Mouse (Mus musculus): ENCODE data around the gene Zfp335. TPM values are rescaled to one million over a fixed set of nuclear protein-coding genes. Genes with fewer than 3 reads are reported as not detected.

The Zfp335 gene
- 10 to 100 TPM; 14.7 to 15.8 TPM for total RNA-seq (2021)

DNA sequence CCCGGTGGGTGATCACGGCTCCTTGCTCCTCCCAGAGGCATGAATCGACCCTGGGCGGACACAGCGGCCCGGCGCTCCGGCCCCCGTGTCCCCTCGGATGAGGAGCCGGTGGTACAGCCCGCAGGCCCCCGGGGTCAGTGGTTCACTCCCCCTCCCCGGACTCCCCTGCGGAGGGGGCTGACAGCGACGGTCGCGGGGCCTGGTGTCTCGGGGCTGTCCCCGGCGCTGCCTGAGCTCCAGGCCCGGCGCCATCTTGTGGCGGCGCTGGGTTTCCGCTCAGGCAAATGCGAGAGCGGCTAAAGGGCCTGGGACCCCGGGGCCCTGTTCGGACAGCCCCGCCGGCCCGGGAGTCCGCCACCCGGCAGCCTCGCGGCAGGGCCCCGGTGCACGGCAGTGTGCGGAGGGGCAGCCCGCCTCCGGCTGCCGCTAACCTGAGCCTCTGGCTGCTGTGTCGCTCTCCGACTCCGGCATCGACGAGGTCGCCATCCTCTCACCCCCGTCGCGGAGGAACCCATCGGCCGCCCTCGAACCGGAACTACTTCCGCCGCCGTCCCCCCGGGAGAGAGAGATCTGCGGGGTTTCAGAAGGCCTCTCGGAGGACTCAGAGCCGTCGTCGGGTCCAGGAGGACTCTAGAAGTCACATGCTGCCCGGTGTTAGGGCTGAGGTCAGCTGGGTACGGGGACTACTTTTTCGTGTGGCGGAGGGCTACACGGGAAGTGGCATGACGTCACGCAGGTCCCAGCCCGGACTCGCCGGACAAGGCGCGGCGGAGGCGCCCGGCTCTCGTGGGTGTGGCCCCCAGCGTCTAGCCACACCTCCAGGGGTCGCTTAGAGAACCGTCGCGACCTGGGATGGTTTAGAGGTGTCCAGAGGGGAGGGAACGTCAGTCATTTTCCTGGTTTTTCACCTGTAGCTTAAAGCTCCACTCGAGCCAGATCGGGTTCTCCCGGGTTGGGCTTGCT, at the start of gene Zfp335:
Zfp335 (minus strand) TSS at position 672 of the 963 bp plus-strand sequence.
- peak; percentile 95 for DNase-seq

DNA sequence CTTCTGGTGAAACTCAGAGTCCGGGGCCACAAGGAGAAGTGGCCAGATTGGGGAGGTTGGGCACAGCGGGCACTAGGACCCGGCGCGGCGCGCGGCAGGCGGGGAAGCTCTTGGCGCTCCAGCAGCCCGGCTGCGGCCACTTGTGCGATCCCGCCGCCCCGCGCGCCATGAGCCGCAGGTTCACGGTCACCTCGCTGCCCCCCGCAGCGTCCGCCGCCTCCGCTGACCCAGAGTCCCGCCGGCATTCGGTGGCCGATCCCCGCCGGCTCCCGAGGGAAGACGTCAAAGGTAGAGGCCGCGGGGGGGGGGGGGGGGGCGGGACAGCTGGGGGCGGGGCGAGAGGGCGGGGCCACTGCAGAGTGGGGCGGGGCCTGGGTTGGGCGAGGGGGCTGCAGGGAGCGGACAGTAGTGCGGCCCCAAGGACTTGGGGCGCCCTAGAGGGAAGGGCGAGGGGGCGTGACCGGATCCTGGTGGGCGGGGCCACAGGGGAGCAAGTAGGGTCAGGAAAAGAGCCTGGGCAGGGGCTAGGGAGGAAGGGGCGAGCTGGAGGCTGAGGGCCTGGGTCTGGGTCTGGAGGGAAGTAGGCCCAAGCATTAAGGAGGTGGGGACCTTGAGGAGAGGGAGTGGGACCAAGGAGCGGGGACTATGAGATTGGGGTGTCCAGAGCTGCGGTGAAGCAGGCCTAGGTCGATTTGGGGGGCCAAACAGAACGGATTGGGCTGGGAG, 49.3 kb upstream of the Zfp335 start, which contains the start of gene Slc12a5:
Slc12a5 (plus strand) TSS at position 87 of the 726 bp plus-strand sequence.
- DNase-seq = peak; percentile 46

DNA sequence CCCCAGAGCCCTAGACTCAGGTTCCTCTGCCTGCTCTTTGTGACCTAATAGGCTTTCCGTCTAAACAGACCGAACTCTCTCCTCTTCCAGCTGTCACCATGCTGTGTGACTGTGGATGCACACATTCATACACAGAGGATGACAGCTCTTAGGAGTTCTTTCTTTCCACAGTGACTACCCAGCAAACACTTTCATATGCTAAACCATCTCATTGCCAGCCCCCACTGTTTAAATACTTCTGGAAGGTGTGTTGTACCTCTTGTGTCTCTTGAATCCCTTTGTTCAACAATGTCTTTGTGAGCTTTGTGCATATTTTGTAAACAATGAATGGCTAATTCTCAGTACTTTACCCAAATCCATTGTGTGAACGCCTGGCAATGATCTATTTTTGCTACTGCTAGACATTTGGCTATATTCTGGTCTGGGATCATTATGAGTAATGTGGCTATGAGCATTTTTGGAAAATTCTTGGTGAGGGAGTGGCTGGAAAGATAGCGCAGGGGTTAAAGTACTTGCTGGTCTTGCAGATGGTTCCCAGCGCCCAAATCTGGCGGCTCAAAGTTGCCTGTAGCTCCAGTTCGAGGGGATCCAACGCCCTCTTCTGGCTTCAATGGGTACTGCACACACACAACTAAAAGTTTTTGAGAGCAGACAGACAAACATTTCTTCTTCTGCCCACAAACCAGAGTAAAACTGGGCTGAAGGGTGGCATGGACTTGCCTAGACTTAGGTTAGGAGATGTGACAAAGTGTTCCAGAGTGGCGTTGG, 46.2 kb upstream of the Zfp335 start:
- DNase-seq = no peak

DNA sequence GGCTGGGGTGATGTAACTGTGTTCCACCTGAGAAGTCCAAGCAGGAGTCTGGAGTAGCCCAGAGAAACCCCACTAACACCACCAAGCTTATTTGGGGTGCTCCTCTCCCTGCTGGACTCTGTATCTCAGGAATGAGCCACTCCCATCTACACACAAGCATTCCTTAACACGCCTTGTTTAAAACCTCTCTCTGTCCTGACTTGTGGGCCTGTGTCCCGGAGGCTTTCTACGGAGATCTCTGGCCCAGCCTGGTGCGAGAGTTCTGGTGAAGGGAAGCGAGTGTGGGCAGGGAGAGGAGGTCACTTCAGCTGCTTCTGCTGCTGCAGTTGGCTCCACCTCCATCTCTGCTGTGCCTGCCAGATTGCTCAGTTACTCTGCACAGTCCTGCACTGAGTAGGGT, 44.6 kb upstream of the Zfp335 start:
- no peak for DNase-seq

DNA sequence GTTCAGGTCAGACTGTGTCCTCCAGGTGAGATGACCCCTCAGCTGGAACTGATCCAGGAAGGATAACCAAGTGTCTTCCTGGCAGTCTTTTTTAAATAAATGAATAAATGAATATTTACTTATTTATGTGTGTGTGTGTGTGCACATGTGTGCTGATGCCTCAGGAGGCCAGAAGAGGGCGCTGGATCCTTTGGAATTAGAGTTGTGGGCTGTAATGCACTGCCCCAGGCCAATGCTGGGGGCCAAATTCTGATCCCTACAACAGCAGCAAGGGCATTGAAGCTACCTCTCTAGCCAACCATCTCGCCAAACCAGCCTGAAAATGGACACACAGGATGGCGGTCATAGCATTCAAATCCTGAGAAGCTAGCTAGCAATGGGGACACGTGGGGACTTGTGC, 44.2 kb upstream of the Zfp335 start:
- no peak for DNase-seq

DNA sequence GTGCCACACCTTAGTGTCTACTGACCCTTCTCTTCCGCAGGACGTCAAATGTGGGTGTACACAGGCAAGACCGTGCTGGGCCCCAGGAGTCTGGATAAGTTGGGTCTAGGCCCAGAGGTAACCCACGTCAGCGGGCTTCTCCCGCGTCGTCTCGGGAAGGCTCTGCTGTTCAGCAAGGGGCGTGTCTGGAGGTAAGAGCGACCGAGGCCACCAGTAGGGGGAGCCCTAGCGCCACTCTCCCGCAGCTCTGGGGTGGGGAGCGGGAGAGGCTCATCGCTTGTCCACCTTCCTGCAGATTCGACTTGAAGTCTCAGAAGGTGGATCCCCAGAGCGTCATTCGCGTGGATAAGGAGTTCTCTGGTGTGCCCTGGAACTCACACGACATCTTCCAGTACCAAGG, 41.7 kb upstream of the Zfp335 start:
- DNase-seq = peak; percentile 88

DNA sequence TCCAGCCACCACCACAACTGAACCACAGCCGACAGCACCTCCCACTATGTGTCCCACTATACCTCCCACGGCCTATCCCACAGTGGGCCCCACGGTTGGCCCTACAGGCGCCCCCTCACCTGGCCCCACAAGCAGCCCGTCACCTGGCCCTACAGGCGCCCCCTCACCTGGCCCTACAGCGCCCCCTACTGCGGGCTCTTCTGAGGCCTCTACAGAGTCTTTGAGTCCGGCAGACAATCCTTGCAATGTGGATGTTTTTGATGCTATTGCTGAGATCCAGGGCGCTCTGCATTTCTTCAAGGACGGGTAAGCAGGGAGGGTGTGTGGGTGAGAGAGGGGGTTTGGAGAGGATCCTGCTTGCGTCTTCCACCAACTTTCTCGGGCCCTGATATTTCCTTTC, 40.9 kb upstream of the Zfp335 start:
- no peak for DNase-seq

DNA sequence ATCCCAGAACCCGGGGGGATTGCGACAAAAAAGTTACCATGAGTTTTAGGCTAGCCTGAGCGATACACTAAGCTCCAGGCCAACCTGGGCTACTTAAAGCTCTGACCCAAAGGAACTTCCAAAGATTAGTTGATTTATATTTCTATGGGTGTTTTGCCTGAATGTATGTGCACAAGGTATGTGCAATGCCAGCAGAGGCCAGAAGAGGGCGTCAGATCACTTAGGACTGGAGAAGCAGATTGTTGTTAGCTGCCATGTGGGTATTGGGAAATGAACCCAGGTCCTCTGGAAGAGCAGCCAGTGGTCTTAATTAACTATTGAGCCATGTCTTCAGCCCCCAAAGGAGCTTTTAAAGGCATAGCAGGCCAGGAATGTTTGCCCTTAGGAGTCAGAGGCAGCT, 40.2 kb upstream of the Zfp335 start:
- DNase-seq = no peak

DNA sequence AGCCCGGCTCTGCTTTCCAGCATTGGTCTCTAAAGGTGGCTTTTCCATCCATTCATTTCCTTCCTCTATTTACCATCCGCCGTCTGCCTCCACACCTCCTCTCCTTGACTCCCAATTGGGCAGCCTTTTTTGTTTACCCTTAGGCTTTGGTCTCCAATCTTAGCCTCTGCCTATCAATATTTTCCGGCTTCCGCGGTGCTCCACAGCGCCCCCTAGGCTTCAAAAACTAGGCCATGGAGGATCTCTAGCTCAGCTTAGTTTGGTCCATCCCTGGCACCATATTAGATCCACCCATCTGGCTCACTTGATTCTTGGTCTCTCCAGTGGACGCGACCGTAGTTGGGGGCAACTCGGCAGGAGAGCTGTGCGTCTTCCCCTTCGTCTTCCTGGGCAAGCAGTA, 38.9 kb upstream of the Zfp335 start:
- DNase-seq = no peak

DNA sequence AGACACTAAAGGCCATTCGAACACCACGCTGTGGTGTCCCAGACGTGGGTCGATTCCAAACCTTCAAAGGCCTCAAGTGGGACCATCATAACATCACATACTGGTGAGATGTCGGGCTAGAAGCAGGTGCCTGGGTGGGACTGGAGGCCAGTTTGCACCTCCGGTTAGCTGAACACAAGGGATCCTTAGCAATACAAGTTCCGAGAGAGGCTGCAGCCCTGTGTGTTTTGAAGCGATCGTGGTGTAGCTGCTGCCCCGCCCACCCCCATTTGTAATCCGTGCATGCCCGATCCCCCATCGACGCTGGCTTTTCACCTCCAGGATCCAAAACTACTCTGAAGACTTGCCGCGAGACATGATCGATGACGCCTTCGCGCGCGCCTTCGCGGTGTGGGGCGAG, 37.4 kb upstream of the Zfp335 start:
- no peak for DNase-seq

DNA sequence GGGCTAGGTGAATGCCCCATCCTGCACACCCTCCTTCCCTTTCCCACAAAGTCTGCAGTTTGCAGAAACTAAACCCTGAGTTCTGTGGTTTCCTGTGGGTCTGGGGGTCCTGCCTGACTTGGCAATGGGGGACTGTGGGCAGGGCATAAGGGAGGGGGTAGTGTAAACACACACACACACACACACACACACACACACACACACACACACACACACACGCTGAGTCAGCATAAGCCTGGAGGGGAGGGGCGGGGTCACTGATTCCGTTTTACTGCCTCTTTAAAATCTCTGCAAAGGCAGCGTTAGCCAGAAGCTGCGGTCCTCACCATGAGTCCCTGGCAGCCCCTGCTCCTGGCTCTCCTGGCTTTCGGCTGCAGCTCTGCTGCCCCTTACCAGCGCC, 36.4 kb upstream of the Zfp335 start:
- no peak for DNase-seq

DNA sequence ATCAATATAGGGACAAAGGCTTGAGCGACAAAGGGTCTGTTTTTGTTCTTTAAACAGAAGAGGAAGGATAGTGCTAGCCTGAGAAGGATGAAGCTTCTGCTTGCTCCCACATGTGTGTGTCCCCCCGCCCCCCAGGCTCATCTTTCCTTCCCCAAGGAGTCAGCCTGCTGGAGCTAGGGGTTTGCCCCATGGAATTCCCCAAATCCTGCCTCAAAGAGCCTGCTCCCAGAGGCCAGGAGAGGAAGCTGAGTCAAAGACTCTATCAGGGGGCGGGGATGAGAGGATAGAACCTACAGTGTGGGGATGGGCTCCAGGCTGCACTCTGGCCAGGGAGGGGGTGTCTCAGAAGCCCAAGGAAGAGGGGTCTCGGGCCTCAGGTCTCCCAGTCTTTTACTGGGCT, 35.9 kb upstream of the Zfp335 start:
- DNase-seq = no peak

DNA sequence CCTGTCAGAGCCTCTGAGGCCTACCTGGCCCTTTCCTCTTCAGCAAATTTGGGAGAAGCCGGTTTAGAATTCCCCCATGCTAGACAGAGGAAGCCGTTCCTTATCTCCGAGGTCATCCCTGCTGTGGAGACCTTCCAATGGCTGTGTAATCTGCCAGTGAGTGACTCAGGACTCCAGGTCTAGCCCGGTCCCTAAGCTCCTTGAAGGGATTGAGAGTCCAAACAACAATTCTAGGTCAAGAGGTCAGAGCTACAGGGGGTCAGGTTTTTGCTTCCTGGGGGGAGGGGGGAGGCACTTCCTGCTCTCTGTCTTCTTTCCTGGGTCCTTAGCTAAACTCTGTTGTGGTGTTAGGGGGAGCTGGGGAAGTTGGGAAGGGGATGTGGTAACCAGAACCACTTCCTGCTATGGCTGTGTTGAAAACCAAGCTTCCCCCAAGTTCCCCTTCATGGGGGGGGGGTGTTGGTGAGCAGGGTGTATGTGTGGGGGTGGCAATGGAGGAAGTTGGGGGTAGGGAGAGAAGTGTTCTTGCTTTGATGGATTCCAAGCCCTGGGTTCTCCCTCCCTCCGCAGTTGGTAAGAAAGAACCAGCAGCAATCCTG, 31.2 kb upstream of the Zfp335 start:
- no peak for DNase-seq

DNA sequence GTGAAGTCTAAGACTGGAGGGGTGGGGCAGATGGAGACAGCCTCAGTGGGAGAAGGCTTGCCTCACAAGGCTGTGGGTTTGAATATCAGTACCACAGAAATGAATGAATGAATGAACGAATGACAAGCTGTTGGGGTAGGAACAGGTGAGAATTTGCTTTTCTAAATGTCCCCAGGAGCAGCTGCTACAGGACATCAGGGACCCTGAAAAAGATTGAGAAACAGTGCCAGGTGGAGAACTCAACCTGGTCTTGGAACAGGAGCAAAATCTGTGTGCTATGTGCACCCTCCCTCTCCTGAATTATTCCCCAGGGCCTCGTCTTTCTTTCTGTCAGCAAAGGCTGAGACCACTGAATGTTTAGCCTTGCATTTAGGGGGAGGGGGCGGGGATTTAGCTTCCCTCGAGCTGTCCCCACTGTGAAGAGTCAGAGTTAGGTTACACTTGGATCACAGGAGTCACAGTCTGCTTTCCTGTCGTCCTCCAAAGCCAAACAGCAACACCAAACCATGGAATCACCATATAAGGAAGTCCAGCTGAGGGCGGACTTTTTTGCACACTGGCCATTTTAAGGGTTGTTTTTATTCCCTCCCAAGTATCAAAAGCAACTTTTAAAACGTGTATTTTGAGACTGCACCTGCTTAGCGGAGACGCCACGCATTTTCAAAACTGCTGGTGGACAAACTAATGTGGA, 28.7 kb upstream of the Zfp335 start, which contains the start of gene Mmp9:
Mmp9 (plus strand) TSS at position 641 of the 691 bp plus-strand sequence.
- DNase-seq = no peak

DNA sequence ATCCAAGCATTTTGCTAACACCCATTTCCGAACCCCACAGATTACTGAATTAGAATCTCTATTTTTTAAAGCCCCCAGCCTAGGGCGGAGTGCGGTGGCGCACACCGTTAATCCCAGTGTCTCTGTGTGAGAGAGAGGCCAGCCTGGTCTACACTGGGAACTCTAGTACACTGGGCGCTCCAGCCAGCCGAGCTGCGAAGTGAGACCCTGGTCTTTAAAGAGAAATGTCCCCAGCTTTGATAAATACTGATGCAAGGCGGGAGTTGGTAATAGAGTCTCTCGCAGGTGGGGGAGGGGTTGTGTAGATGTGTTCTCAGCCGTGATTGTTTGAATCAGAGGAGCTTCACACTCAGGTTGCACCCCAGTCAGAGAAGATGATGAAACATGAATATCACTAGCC, 27.5 kb upstream of the Zfp335 start:
- DNase-seq = no peak

DNA sequence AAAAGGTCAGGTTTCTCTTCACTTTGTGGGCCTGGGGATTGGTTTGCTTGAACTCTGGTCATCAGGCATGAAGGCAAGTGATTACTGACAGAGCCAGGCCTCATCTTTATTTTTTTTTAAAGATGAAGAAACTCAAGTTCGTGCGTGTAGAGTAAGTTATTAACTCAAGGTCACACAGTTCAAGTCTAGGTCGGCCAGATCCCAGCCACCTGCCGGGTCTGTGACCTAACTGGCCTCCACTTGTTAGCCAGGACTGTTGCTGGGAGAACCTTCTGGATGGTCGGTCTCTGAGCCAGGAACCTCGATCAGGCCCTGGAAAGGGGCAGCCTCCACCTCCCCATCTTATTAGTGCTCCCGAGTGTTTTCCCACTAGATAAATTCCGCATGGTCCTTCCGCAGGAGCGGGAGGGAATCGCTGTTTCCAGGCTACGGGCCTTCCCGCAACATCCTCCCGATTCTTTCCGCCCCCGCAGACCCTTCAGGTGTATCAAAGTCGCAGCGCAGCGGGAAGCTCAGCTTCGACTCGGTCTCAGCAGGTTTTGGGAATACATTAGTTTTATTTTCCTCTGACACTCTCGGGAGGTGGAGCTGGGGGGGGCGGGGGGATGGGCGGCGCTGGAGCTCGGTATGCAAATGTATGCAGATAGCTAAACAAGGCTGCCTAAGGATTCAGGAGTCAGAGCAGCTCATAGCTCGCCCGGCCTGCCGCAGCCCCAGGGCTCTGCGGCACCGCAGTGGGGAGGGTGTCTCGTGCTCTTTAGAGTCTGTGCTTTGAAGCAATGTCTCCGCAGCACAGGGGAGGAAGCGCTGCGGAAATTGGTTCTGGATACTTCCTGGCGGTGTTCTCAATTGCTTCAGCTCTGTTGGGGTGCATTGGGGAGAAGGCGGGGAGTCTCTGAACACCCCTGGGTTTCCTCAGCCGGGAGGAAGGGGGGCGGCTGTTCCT, 26.9 kb upstream of the Zfp335 start:
- DNase-seq = no peak

DNA sequence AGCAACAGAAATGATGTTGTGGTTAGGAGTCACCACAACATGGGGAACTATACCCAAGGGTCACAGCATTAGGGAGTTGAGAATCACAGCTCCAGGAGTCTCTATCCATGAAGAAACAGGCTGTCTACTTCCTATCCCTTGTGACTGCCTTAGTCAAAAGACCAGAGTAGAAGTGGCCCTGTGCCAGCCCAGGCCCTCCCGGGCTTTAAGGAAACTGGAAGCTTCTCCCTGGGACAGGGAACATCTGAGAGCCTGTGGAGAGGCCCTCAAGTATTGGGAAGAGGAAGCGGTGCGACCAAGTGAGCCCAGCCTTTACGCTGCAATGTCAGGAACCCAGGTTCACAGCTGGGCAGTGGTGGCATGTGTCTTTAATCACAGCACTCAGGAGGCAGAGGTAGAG, 24.4 kb upstream of the Zfp335 start:
- no peak for DNase-seq

DNA sequence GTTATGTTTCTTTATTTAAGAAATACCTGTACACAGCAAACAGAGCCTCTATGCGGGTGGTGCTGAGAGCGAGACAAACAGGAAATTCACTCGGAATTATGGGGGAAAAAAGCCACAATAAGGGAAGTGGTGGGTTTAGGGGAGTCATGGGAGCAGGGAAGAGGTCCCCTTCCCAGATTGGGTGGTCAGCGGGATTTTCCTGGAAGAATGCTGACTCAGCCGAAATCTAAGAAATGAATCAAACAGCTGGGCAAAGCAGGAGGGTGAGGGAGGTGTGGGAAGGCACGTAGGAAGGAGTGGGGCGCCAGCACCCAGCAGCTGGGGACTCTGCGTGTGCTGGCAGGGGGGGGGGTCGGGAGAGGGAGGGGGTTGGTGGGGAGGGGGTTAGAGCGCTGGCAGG, 22.0 kb upstream of the Zfp335 start:
- no peak for DNase-seq

DNA sequence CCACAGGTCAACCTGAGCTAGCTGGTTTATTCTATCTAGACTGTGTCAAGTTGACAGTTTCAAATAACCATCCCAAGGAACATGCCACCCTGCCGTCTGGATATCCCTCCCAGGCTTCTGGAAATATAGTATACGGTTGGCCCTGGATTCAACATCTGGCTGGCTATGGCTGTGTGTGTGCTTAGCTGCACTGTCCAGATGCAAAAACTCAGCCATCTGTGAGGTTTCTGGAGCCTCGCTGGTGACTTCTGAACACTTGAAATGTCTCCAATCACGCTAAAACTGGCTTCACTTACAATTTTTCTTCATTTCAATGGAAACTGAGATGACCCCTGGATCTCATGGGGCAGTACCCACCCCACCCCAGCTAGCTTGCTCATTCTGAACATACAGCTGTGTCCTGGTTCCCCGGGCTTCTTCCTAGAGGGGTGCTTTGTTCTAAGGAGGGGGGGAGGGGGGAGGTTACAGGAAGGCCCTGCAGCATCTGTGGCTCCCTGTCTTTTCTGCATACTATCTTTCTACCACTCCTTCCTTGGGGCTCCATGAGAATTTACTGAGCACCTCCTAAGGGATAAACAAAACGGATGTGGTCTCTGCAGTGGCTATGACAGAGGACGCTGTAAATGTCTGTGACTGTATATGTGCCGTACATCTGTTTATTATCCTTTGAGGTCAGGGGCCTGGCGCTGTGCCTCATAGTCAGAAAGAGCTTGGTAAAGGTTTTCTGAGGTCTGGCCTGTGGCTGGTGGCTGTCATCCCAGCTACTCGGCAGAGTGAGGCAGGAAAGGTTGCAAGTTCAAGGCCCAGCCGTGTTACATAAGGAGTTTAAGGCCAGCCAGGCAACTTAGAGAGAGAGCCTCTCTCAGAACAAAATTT, 19.4 kb upstream of the Zfp335 start:
- DNase-seq = peak; percentile 38
